Mouse (Mus musculus) ES-Bruce4 (cell line): Measurements from ENCODE around the gene Nol6. TPM values are rescaled to one million over a fixed set of nuclear protein-coding genes. Genes with fewer than 3 reads are reported as not detected.

Experiments used
- H3K27ac ChIP-seq: 2 replicates; pipeline ENCODE4 v1.5.1; 2012; ENCODE audit warnings: low read length, inconsistent platforms; ENCODE audit not compliant: insufficient read depth
- H3K27me3 ChIP-seq: 2 replicates; pipeline ENCODE4 v1.6.1; 2012; ENCODE audit warnings: mild to moderate bottlenecking, low read length, inconsistent platforms; ENCODE audit not compliant: control insufficient read depth, poor library complexity, insufficient read depth, severe bottlenecking
- H3K36me3 ChIP-seq: 2 replicates; pipeline ENCODE4 v1.6.1; 2012; ENCODE audit warnings: inconsistent platforms, mild to moderate bottlenecking, low read length, moderate library complexity; ENCODE audit not compliant: control insufficient read depth, poor library complexity, insufficient read depth, severe bottlenecking
- H3K4me1 ChIP-seq: one replicate; pipeline ENCODE4 v1.8.1; 2011; ENCODE audit warnings: low read length; ENCODE audit not compliant: control insufficient read depth, insufficient read depth
- H3K4me3 ChIP-seq: 2 replicates; pipeline ENCODE4 v1.5.1; 2011; ENCODE audit warnings: low read depth, mild to moderate bottlenecking, low read length
- H3K9ac ChIP-seq: 2 replicates; pipeline ENCODE4 v1.6.1; 2012; ENCODE audit warnings: low read depth, mild to moderate bottlenecking, inconsistent platforms; ENCODE audit not compliant: poor library complexity, severe bottlenecking
- H3K9me3 ChIP-seq: replicated peaks from 2 replicates; pipeline ENCODE4 v1.6.1; 2012; ENCODE audit warnings: mild to moderate bottlenecking, low read length, inconsistent platforms; ENCODE audit not compliant: control insufficient read depth, poor library complexity, insufficient read depth, severe bottlenecking
- CTCF ChIP-seq: IDR thresholded peaks from one replicate; pipeline ENCODE4 v1.8.1; 2011; ENCODE audit warnings: low read depth, low read length
- EP300 ChIP-seq: IDR thresholded peaks from 2 replicates; pipeline ENCODE4 v1.6.1; 2011; ENCODE audit warnings: low read depth, low read length; ENCODE audit not compliant: insufficient read depth
- POLR2A ChIP-seq: IDR thresholded peaks from one replicate; pipeline ENCODE4 v1.8.1; 2011; ENCODE audit warnings: low read length; ENCODE audit not compliant: insufficient read depth
- polyA plus RNA-seq: library from polyadenylated mRNA; stranded (reverse); fragments of >200 nt; gene quantifications from 2 replicates; pipeline ENCODE4 v1.2.4, GENCODE M21; 2011; ENCODE audit warnings: low read depth; ENCODE audit not compliant: missing spikeins, insufficient read depth, insufficient read length

The Nol6 gene
- polyA plus RNA-seq: 56.0 and 56.1 TPM in 2 replicates

DNA sequence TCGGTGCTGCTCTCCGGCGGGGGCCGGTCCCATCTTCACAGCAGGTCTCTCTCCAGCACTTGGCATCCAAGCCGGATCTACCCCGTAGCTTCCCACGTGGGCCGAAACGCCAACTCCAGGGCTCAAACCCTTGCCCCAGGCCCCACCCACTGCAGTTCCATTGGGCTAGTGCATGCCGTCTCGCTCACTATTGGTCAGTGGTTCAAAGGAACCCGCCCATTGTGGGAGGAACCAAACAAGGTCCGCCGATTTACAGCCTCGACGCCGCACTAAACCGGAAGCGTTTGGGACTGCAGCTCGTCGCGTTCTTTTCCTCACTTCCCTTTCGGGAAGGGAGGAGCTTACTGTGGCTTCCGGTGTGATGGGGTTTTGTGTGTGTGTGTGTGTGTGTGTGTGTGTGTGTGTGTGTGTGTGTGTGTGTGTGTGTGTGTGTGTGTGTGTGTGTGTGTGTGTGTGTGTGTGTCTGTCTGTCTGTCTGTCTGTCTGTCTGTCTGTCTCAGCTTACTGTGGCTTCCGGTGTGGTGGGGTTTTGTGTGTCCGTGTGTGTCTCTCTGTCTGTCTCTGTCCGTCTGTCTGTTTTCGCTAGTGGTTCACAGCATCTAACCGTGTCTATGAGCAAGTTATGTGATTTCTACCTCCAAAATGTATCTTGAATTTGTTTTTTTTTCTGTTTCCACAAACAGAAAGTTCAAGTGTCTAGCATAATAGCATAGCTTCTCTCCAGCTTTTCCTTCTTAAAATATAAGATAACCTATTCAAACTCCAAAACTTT, at the start of gene Nol6:
Nol6 (minus strand) TSS at position 276 of the 772 bp plus-strand sequence.
- Histone ChIP-seq H3K36me3 (peaks cover 37% of the 10 kb centered on the region), H3K4me1 (peaks cover 1% of the 10 kb centered on the region)

DNA sequence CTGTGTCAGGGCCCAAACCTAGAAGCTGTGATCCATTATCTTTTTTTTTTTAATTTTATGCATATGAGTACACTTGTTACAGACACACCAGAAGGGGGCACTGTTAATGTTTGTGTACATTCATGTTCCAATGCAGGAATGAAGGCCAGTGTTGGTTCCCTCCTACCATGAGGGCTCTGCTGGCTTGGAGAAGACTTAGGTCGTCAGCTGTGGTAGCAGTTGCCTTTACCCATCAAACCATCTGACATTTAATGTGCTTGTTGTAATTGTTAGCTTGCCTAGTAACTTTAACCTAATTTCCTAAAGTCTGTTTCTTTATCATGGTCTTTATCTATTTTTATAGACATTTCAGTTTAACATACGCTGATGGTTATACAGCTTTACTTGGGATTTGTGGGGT, 46.7 kb upstream of the Nol6 start:
- TF ChIP-seq CTCF: no peak
- no peak for TF ChIP-seq POLR2A
- no peak for TF ChIP-seq EP300
- Histone ChIP-seq H3K4me1 (peaks cover 1% of the 10 kb centered on the region), H3K9ac (no peak overlapping the region), H3K27ac (no peak overlapping the region), H3K9me3 (no peaks in the 10 kb centered on the region), H3K4me3 (no peak overlapping the region), H3K27me3 (no peaks in the 10 kb centered on the region), H3K36me3 (peaks cover 6% of the 10 kb centered on the region; the same call in 1 of the 2 replicates)

More for the DNA sequence above, at the start of gene Nol6:
- Histone ChIP-seq H3K4me3 (peak within 1 kb of the TSS; percentile 91), H3K9me3 (no peaks in the 10 kb centered on the region), H3K27me3 (no peaks in the 10 kb centered on the region), H3K27ac (no peak within 1 kb of the TSS), H3K9ac (peak within 1 kb of the TSS; percentile 55)
- TF ChIP-seq POLR2A (no peak), EP300 (no peak), CTCF (no peak)

DNA sequence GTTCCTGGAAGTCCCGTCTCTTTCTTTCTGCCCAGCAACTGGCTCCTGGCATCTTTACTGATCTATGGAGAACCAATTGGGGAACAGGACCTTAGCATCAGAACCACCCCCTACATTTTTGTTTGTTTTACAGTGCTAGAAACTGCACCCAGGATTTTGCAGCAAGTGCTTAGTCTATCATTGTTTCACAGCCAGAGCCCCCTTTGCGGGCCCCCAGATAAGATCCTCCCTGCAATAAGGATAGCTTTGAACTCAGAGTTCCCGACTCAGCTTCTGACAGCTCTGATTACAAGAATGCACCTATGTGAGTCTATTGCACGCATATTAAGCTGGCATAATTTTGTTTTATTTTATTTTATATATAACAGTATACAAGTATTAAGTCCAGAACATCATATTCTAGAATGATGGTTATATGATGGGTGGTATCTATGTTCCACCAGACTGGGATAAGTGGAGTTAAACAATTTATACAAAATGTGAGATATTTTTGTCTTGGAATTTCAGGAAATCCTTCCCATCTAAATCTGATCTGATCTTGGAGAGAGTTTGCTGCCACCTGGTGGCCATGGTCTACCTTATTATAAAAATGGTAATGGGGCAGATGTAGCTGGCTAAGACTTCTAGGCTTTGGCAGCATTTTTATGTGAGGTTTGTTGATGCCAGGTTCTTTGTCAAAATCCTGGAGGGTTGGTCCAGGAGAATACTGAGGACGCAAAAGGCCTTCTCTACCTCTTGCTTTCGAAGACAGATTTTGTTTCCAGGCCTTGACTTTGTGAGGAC, 41.6 kb upstream of the Nol6 start:
- Histone ChIP-seq H3K4me1 (peaks cover 1% of the 10 kb centered on the region), H3K36me3 (no peaks in the 10 kb centered on the region), H3K4me3 (no peak overlapping the region), H3K27ac (peak overlapping the region; percentile 94), H3K9me3 (no peaks in the 10 kb centered on the region), H3K9ac (no peak overlapping the region), H3K27me3 (no peaks in the 10 kb centered on the region)
- TF ChIP-seq POLR2A: no peak
- peak; percentile 12 for TF ChIP-seq CTCF

DNA sequence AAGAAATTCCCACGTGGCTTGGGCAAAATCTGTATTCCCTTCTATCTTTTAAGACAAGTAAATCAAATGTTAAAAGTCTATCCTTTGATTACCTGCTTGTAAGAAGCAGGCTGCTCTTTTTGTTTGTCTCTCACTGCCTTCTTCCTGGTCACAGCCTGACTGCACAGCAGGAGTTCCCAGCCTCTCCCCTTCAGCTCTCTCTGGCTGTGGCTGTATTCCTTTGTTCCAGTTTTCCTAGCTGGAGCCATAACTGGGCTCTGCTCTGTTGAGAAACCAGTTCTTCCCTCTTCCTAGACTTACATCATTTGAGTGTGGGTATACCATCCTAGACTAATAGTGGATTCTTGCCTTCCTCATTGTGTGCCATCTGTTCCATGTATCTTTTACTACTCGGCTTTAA, 40.7 kb upstream of the Nol6 start:
- H3K9ac ChIP-seq: no peak overlapping the region
- H3K36me3 ChIP-seq: no peaks in the 10 kb centered on the region
- H3K9me3 ChIP-seq: no peaks in the 10 kb centered on the region
- no peaks in the 10 kb centered on the region for H3K27me3 ChIP-seq
- peaks cover 1% of the 10 kb centered on the region for H3K4me1 ChIP-seq
- no peak for TF ChIP-seq POLR2A
- TF ChIP-seq EP300: 0 out of 2 replicates have a peak, but pooled peaks have one; percentile 15
- H3K4me3 ChIP-seq: no peak overlapping the region
- peak overlapping the region; percentile 94 for H3K27ac ChIP-seq

DNA sequence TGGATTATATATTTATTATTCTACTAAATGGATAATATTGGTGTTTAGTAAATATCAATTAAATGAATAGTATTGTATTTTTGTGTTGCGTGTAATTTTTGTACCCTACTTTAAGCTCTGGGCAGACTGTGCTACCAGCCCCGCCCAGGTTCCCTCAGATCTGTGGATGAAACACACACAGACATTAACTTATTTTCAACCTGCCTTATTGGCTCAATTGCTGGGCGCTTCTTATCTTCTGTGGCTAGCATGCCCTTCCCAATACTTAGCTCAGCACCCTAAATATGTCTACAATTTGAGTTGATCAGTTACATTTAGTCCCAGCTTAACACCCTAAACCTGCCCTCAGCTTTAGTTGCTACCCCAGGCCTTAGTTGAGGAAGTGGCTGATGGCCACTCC, 37.0 kb upstream of the Nol6 start:
- Histone ChIP-seq H3K27ac (no peak overlapping the region), H3K9ac (no peak overlapping the region), H3K9me3 (no peaks in the 10 kb centered on the region), H3K36me3 (no peaks in the 10 kb centered on the region), H3K27me3 (no peaks in the 10 kb centered on the region), H3K4me1 (no peaks in the 10 kb centered on the region), H3K4me3 (no peak overlapping the region)
- no peak for TF ChIP-seq EP300
- TF ChIP-seq POLR2A: no peak
- no peak for TF ChIP-seq CTCF

DNA sequence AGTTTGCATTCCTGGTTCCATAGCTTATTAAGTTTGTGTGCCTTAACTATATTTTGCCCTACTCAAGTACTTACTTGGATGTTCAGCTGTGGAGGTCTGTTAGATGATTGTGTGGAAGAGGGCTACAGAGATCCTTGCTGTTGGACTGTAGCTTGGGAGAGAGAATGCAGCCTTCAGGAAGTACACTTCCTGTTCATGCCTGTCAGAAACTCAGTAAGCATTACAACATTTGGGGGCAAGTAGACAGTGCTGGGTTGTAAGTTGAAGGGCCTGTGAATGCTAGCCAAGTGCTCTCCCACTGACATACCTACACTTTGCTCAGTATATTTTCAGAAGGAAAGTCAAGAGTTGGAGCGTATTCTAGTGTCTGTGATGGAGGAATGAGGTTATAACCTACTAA, 34.0 kb upstream of the Nol6 start:
- H3K4me3 ChIP-seq: no peak overlapping the region
- no peak overlapping the region for H3K9ac ChIP-seq
- H3K4me1 ChIP-seq: no peaks in the 10 kb centered on the region
- no peaks in the 10 kb centered on the region for H3K9me3 ChIP-seq
- H3K36me3 ChIP-seq: no peaks in the 10 kb centered on the region
- H3K27me3 ChIP-seq: no peaks in the 10 kb centered on the region
- TF ChIP-seq EP300: no peak
- H3K27ac ChIP-seq: no peak overlapping the region
